Mouse (Mus musculus) frontal cortex, postnatal 10 days (tissue): ENCODE results near the gene Cand1.

Source experiments
- DNase-seq, 2 experiments: peaks; one replicate each; pipeline ENCODE4 v3.0.0; 2022; ENCODE audit warnings: low spot score in 2 of 2, mixed read lengths in 1 of 2

The Cand1 gene

DNA sequence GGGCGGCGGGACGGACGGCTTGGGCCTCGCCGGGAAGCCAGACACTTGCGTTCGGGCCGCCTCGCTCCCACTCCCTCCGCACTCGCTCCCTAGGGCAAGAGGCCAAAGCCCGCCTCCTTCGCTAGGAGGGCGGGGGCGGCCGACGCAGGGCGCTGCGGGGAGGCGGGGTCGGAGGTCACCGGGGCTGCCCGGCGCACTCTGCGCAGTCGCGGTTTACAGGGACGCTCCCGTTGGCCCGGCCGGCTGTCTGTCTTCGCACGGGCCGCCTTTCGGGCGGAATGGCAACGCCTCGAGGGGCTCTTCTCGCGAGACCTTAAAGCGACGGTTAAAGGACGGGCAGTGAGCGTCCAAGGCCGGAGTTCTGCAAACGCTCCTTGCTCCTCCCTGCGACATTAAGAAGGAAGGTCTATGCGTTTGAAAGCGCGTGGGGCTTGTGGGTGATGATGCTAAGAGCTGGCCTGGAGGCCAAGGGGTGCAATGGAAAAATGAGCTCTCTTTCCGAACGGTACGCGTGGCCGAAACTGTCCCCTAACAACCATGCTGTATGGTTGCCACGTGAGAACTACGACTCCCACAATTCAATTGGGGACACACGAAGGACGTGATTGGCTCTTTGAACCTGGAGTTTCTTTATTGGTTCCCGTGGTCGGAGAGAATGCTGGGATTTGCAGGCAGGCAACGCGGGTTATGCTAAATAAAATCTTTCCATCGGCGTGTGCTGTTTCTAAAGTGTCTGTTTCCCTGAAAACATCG is at the start of gene Cand1:
TSS of gene Cand1 (minus strand) at position 87 of the 753 bp plus-strand sequence.
- peak; percentile 98 to 100 for DNase-seq

DNA sequence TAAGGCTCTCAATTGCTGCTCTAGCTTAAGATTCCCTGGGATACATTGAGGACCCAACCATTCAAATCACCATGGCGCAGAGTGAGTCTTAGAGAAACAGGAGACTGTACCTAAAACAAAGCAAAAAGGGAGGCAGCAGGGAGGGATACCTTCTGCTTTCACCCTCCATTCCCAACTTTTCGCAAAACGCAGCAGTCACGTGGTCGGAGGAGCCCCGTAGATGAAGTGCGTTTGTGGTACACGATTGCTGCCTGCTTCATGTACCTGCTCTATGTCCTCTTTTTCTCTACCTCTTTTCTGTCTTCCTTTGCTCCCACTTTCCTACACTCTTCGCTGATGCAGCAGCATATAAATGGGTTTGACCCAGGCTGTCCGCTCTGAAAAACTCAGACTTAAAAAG is 39.0 kb upstream of the Cand1 start:
- DNase-seq: no peak

DNA sequence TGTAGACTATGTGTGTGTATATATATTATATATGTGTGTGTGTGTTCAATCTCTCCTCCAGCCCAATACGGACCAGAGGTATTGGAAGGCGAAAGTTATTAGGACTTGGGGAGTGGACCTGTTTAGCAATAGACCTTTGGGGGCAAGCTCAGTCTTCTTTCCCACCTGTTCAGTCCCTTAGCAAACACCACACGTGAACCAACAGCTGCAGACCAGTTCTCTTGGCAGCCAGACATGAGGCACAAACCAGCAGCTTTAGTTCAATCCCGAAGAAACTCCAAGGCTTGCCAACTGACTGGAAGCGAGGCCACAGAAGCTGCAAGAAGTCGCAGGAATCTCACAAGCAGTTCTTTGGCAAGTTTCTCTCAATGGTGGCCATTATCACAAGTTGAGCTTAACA is 34.5 kb upstream of the Cand1 start:
- no peak for DNase-seq

DNA sequence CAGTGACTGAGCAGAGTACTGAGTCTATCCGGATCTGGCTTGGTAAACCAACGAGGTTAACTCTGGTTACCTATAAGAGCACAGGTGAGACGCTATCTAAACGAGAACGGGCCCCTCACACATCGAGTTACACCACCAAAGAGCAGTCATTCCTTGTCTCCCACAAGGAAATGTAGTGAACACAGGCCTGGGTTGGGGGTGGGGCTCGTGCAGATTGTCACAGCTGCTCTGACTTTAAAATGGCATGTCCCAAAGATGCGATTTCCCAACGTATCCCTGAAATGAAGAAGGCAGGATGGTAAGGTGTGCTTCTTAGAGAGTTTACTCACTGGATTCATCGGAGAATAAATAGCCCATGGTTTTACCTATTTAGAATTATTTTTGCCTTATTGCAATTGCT is 32.7 kb upstream of the Cand1 start:
- no peak for DNase-seq

DNA sequence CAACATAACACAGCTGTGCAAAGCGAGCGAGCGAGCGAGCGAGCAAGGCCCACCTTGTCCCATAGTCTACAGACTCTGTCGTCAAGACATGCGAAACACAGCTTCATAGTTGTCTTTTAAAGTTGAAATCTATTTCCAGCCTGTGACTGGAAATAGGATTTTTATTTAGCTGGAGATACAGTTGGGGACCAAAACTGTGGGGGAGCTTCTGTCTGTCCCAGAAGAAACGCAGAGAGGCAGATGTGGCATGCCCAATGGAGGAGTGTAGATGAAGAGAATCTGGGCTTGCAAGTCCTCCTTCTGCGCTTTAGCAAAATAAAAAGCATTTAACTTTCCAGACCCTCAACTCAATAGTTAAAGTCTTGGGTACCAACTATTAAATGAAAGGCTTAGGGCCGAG is 32.1 kb upstream of the Cand1 start:
- DNase-seq: no peak

DNA sequence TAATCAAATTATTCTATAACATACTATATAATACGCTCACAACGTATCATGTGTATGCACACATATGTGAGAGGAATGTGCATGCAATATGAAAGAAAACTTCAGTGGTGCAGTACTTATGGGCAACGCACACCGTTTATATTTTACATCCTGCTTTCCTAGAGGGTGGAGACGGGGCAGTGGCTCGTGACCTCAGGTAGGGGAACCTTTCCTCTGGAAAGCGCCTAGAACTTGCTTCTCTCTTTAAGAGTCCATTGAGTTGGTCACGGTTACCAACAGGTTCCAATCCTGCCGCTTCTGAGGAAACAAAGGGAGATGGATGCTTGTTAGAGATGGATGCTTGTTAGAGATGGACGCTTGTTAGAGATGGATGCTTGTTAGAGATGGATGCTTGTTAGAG is 31.2 kb upstream of the Cand1 start:
- no peak for DNase-seq

- DNase-seq: no peak
These were observed 30.6 kb upstream of the Cand1 start for GRCm38 (mm10) chr10:119270384-119270985.

- DNase-seq: no peak
These were observed 24.9 kb upstream of the Cand1 start for GRCm38 (mm10) chr10:119264761-119265160.

GRCm38 (mm10) chr10:119262821-119263220 is 23.0 kb upstream of the Cand1 start:
- no peak for DNase-seq

GRCm38 (mm10) chr10:119257876-119258275 is 18.0 kb upstream of the Cand1 start:
- no peak for DNase-seq

DNA sequence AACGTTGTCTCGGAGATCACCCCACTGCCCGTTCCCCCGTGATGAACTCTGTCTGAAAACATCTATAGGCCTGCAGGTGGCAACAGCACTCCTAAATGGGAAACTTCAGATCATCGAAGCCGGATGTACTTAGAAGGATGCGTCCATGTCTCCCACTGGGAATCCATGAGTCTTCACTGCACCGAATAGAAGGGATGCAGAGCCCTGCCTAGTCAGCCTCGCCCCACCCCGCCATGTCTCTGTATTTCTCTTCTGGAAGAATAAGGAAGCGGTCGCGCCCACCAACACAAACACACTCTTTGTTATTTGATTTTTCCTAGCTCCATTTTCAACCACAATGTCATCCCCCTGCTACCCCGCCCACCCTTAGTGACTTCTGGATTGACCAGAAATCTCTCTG is 4.3 kb upstream of the Cand1 start:
- DNase-seq: no peak

- DNase-seq: no peak
These were observed 851 bp upstream of the Cand1 start for GRCm38 (mm10) chr10:119240722-119241089.

- no peak for DNase-seq
These were observed 254 bp downstream of the Cand1 start for GRCm38 (mm10) chr10:119239633-119239968.

- DNase-seq: peak; percentile 31 to 48
These were observed 747 bp downstream of the Cand1 start for GRCm38 (mm10) chr10:119238985-119239631.

DNA sequence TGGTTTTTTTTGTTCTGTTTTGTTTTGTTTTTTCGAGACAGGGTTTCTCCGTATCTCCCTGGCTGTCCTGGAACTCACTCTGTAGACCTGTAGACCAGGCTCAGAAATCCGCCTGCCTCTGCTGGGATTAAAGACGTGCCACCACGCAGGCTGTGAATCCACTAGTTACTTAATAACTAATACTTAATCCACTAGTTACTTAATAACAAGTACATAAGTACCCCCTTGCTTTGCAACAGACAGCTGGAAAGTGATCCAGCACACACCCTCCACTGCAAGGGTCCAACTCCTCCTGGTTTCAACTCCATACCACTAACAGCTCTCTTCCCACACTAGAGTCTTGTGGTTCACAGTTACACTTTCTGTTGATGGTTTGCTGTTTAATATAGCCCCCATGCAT is 8.3 kb downstream of the Cand1 start:
- no peak for DNase-seq

- DNase-seq: no peak
These were observed 9.2 kb downstream of the Cand1 start for GRCm38 (mm10) chr10:119230703-119231102.

GRCm38 (mm10) chr10:119230074-119230669 is 9.7 kb downstream of the Cand1 start:
- DNase-seq: no peak

- no peak for DNase-seq
These were observed 16.2 kb downstream of the Cand1 start for GRCm38 (mm10) chr10:119223686-119224085.

GRCm38 (mm10) chr10:119221631-119222030 is 18.2 kb downstream of the Cand1 start:
- DNase-seq: no peak

DNA sequence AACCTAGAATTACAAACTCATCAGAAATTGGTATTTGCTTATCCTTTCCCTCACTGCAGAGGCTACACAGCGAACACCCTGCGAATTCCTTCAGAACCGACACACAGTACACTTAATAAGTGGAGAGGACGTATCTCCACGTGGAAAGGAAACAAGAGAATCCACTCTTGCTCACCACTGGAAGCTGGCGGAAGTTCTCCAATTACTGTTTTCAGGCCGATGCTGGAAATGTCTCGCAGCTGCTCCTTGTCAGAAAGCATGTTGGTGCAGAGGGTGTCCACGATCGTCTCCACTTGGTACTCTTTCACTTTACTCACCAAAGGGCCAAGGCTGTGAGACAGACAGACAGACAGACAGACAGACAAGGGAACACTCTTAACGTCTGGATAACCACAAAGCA is 20.4 kb downstream of the Cand1 start:
- no peak for DNase-seq

DNA sequence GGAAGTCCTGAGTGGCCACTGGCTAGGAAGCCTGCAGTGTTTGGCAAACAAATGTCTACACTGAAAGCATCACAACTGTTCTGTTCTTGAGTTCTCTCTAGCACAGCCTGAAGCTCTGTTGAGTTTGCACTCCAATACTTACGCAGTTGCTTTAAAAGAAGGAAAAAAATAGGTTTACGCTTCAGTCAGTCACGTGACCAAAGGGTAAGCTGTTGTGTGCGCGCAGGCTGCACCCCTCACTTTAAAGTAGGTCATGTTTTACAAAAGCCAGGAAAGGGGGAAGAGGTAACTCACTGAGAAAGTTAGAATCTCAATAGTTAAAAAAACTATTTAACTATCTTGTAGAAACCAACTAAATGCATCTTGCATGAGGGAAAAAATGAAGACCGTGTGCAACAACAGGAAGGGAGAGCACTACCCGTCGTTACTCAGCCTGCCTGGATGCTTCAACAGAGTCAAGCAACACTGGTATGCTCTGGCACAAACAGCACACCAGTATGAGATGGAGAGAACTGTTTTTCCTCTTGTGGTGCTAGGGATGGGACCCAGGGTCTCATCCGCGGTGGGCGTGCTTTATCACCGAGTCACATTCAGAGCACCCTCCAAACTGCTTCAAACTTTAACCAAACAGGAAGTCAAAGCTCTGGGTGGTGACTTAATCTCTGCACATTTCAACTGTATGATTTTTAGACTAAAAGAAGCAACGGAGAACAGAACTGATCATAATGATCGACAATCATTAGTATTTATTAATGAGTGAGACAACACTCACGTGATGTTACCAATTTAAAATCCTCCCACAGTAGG is 21.4 kb downstream of the Cand1 start:
- DNase-seq: no peak

GRCm38 (mm10) chr10:119212443-119212842 is 27.4 kb downstream of the Cand1 start:
- DNase-seq: no peak
